Mouse (Mus musculus) embryo, embryonic 10 days (tissue): ENCODE measurements at regions not wholly inside any gene's neighbourhood (a gene's known extent, or its start where the extent isn't known, plus 50 kb on each side); places are given as distances from the start of the nearest gene placed in this dataset.
"Not testable (repeated sequence)": the region's sequence is repeated elsewhere in the genome, so short reads cannot be mapped to it uniquely, and the experiment has no call there.

Experiments used
- DNase-seq: peaks from one replicate; pipeline ENCODE4 v3.0.0-alpha.2; 2015; ENCODE audit warnings: low spot score

GRCm38 (mm10) chr6:22506871-22507270 lies 150.8 kb upstream of the Fam3c start:
- DNase-seq, result no peak

- DNase-seq, result no peak
Measured at GRCm38 (mm10) chr6:22497306-22497705, 141.3 kb upstream of the Fam3c start.

GRCm38 (mm10) chr6:22496471-22496870 lies 140.4 kb upstream of the Fam3c start:
- no peak for DNase-seq

- DNase-seq, result peak; percentile 83
Measured at GRCm38 (mm10) chr6:22493632-22494260, 137.7 kb upstream of the Fam3c start.

GRCm38 (mm10) chr6:22492896-22493295 lies 136.9 kb upstream of the Fam3c start:
- no peak for DNase-seq

GRCm38 (mm10) chr6:22490762-22491161 lies 134.7 kb upstream of the Fam3c start:
- no peak for DNase-seq

- DNase-seq, result no peak
Measured at GRCm38 (mm10) chr6:22487467-22487866, 131.4 kb upstream of the Fam3c start.

GRCm38 (mm10) chr6:22485828-22486518 lies 129.9 kb upstream of the Fam3c start:
- DNase-seq, result no peak

GRCm38 (mm10) chr6:22482257-22482656 lies 126.2 kb upstream of the Fam3c start:
- DNase-seq, result not testable (repeated sequence)

GRCm38 (mm10) chr6:22474604-22475003 lies 118.6 kb upstream of the Fam3c start:
- no peak for DNase-seq

GRCm38 (mm10) chr6:22474011-22474410 lies 118.0 kb upstream of the Fam3c start:
- DNase-seq, result no peak

GRCm38 (mm10) chr6:22472400-22472799 lies 116.4 kb upstream of the Fam3c start:
- DNase-seq, result not testable (repeated sequence)

GRCm38 (mm10) chr6:22467334-22467993 lies 111.4 kb upstream of the Fam3c start:
- no peak for DNase-seq

GRCm38 (mm10) chr6:22465926-22466325 lies 109.9 kb upstream of the Fam3c start:
- no peak for DNase-seq

GRCm38 (mm10) chr6:22459440-22460016 lies 103.5 kb upstream of the Fam3c start:
- no peak for DNase-seq

- DNase-seq, result no peak
Measured at GRCm38 (mm10) chr6:22452203-22452602, 96.2 kb upstream of the Fam3c start.

- DNase-seq, result no peak
Measured at GRCm38 (mm10) chr6:22450501-22450900, 94.5 kb upstream of the Fam3c start.

GRCm38 (mm10) chr6:22448906-22449305 lies 92.9 kb upstream of the Fam3c start:
- no peak for DNase-seq

GRCm38 (mm10) chr6:22447636-22448035 lies 91.6 kb upstream of the Fam3c start:
- no peak for DNase-seq

- DNase-seq, result no peak
Measured at GRCm38 (mm10) chr6:22446621-22447310, 90.7 kb upstream of the Fam3c start.

GRCm38 (mm10) chr6:22444856-22445255 lies 88.8 kb upstream of the Fam3c start:
- not testable (repeated sequence) for DNase-seq

- no peak for DNase-seq
Measured at GRCm38 (mm10) chr6:22444220-22444619, 88.2 kb upstream of the Fam3c start.
